Mouse (Mus musculus) neural tube, embryonic 14.5 days (tissue): ENCODE measurements around the gene Abcb6. TPM values are rescaled to one million over a fixed set of nuclear protein-coding genes. Genes with fewer than 3 reads are reported as not detected.

Experiments used
- ATAC-seq: fragments of 200-750 bp; cut with Nextera tagmentation; 2 replicates; pipeline ENCODE4 v1.8.0; 2017; ENCODE audit warnings: low read depth, mild to moderate bottlenecking, moderate TSS enrichment, moderate library complexity
- H3K27ac ChIP-seq: fragments of 300-500 bp; sonication (generic); 2 replicates; pipeline ENCODE4 v1.5.1; 2014; ENCODE audit warnings: low read depth, mild to moderate bottlenecking, control low read depth, low read length, moderate library complexity, mixed read lengths
- H3K27me3 ChIP-seq: fragments of 300-500 bp; sonication (generic); 2 replicates; pipeline ENCODE4 v1.6.1; 2014; ENCODE audit warnings: low read length; ENCODE audit not compliant: control insufficient read depth, insufficient read depth
- H3K36me3 ChIP-seq: fragments of 300-500 bp; sonication (generic); 2 replicates; pipeline ENCODE4 v1.6.1; 2014; ENCODE audit warnings: low read length, mixed read lengths; ENCODE audit not compliant: control insufficient read depth, insufficient read depth
- H3K4me1 ChIP-seq: fragments of 300-500 bp; sonication (generic); 2 replicates; pipeline ENCODE4 v1.6.1; 2014; ENCODE audit warnings: low read length; ENCODE audit not compliant: control insufficient read depth, insufficient read depth
- H3K4me2 ChIP-seq: fragments of 300-500 bp; sonication (generic); 2 replicates; pipeline ENCODE4 v1.6.1; 2014; ENCODE audit warnings: mild to moderate bottlenecking, low read depth, low read length, control low read depth
- H3K4me3 ChIP-seq: fragments of 300-500 bp; sonication (generic); 2 replicates; pipeline ENCODE4 v1.5.1; 2014; ENCODE audit warnings: low read depth, low read length, control low read depth, mixed read lengths
- H3K9ac ChIP-seq: fragments of 300-500 bp; sonication (generic); replicated peaks from 2 replicates; pipeline ENCODE4 v1.6.1; 2014; ENCODE audit warnings: low read depth, mild to moderate bottlenecking, control low read depth, low read length, mixed read lengths
- H3K9me3 ChIP-seq: fragments of 300-500 bp; sonication (generic); 2 replicates; pipeline ENCODE4 v1.6.1; 2016; ENCODE audit warnings: low read length; ENCODE audit not compliant: control insufficient read depth
- WGBS: fragments of 180-500 bp; shearing (Covaris S2); extraction: QIAGEN DNeasy Blood & Tissue Kit; methylation state at CpG from one replicate; pipeline ENCODE4 v1.1.7; 2014; 5-methylcytosine and 5-hydroxymethylcytosine counted together
- polyA plus RNA-seq: library from polyadenylated mRNA; unstranded; fragments of >200 nt; fragmentation: Nextera tagmentation; extraction: Ambion mirVana; gene quantifications from 2 replicates; pipeline ENCODE4 v1.2.1, GENCODE M21; 2014

Abcb6 gene
- polyA plus RNA-seq = 38.3 and 49.1 TPM in 2 replicates

- peak; percentile 95 for ATAC-seq
- Histone ChIP-seq H3K4me1 (peaks cover 15% of the 10 kb centered on the region; the same call in 1 of the 2 replicates), H3K9ac (peak within 1 kb of the TSS; percentile 67), H3K27me3 (no peaks in the 10 kb centered on the region), H3K36me3 (peaks cover 29% of the 10 kb centered on the region), H3K4me2 (peak within 1 kb of the TSS; percentile 100), H3K27ac (peak within 1 kb of the TSS; percentile 52), H3K9me3 (no peaks in the 10 kb centered on the region), H3K4me3 (peak within 1 kb of the TSS; percentile 55)
- WGBS = 0% methylated on average over 31 of the region's 31 CpGs
These were observed at the start of gene Abcb6 for GRCm38 (mm10) chr1:75180105-75180590. TSS of gene Abcb6 (minus strand) at chr1:75180392.

DNA sequence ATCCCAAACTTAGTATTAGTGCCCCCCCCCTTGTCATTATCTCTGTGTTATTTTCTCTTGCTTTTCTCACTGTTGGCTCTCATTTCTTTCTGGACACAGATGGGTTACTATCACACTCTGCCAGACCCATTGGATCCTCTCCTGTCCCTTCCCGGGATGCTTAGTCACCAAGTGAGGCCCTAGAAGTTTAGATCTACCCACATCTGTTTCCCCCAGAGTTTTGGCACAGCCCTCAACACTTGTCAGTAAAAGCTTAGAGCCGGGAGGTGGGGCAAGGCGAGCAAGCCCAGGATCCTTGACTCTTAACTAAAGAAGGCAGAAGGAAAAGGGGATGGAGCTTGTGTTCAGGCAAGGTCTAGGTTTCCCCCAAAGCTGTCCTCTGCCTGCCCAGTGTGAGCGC, 49.0 kb upstream of the Abcb6 start:
- 78% methylated on average over 4 of the region's 4 CpGs for WGBS
- H3K4me2 ChIP-seq = no peak overlapping the region
- ATAC-seq = no peak
- no peaks in the 10 kb centered on the region for H3K4me1 ChIP-seq
- H3K27me3 ChIP-seq = no peaks in the 10 kb centered on the region
- no peaks in the 10 kb centered on the region for H3K36me3 ChIP-seq
- H3K4me3 ChIP-seq = no peak overlapping the region
- H3K9me3 ChIP-seq = no peaks in the 10 kb centered on the region
- H3K27ac ChIP-seq = no peak overlapping the region
- H3K9ac ChIP-seq = no peak overlapping the region

- no peak for ATAC-seq
- Histone ChIP-seq H3K36me3 (no peaks in the 10 kb centered on the region), H3K4me1 (no peaks in the 10 kb centered on the region), H3K27ac (no peak overlapping the region), H3K4me2 (no peak overlapping the region), H3K9ac (no peak overlapping the region), H3K27me3 (0 out of 2 replicates have a peak, but pooled peaks cover 2% of the 10 kb centered on the region), H3K9me3 (no peaks in the 10 kb centered on the region), H3K4me3 (no peak overlapping the region)
- 72% methylated on average over 1 of the region's 1 CpGs for WGBS
These were observed 47.5 kb upstream of the Abcb6 start for GRCm38 (mm10) chr1:75227653-75228052.

- 74% methylated on average over 2 of the region's 2 CpGs for WGBS
- Histone ChIP-seq H3K4me2 (no peak overlapping the region), H3K27ac (no peak overlapping the region), H3K4me3 (no peak overlapping the region), H3K36me3 (no peaks in the 10 kb centered on the region), H3K27me3 (peaks cover 5% of the 10 kb centered on the region), H3K9ac (no peak overlapping the region), H3K9me3 (no peaks in the 10 kb centered on the region), H3K4me1 (no peaks in the 10 kb centered on the region)
- ATAC-seq = no peak
These were observed 45.9 kb upstream of the Abcb6 start for GRCm38 (mm10) chr1:75226138-75226537.

- no peak overlapping the region for H3K27ac ChIP-seq
- ATAC-seq = no peak
- no peak overlapping the region for H3K9ac ChIP-seq
- H3K27me3 ChIP-seq = peaks cover 12% of the 10 kb centered on the region
- H3K4me2 ChIP-seq = no peak overlapping the region
- no peaks in the 10 kb centered on the region for H3K9me3 ChIP-seq
- H3K4me1 ChIP-seq = no peaks in the 10 kb centered on the region
- WGBS = 69% methylated on average over 3 of the region's 3 CpGs
- H3K4me3 ChIP-seq = no peak overlapping the region
- H3K36me3 ChIP-seq = no peaks in the 10 kb centered on the region
These were observed 45.3 kb upstream of the Abcb6 start for GRCm38 (mm10) chr1:75225473-75225872.

GRCm38 (mm10) chr1:75223532-75223931, 43.3 kb upstream of the Abcb6 start:
- ATAC-seq = no peak
- Histone ChIP-seq H3K4me3 (no peak overlapping the region), H3K9ac (no peak overlapping the region), H3K4me1 (peaks cover 5% of the 10 kb centered on the region; the same call in 1 of the 2 replicates), H3K27ac (no peak overlapping the region), H3K9me3 (no peaks in the 10 kb centered on the region), H3K27me3 (peaks cover 23% of the 10 kb centered on the region), H3K36me3 (no peaks in the 10 kb centered on the region), H3K4me2 (no peak overlapping the region)
- WGBS = 74% methylated on average over 6 of the region's 6 CpGs

- peaks cover 10% of the 10 kb centered on the region; the same call in 1 of the 2 replicates for H3K4me1 ChIP-seq
- H3K9me3 ChIP-seq = no peaks in the 10 kb centered on the region
- WGBS = 85% methylated on average over 6 of the region's 6 CpGs
- H3K27ac ChIP-seq = no peak overlapping the region
- peaks cover 27% of the 10 kb centered on the region for H3K27me3 ChIP-seq
- no peaks in the 10 kb centered on the region for H3K36me3 ChIP-seq
- ATAC-seq = no peak
- H3K4me3 ChIP-seq = no peak overlapping the region
- no peak overlapping the region for H3K4me2 ChIP-seq
- H3K9ac ChIP-seq = no peak overlapping the region
These were observed 42.7 kb upstream of the Abcb6 start for GRCm38 (mm10) chr1:75222926-75223325.

GRCm38 (mm10) chr1:75221538-75221937, 41.3 kb upstream of the Abcb6 start:
- H3K27ac ChIP-seq = no peak overlapping the region
- H3K9me3 ChIP-seq = no peaks in the 10 kb centered on the region
- H3K36me3 ChIP-seq = no peaks in the 10 kb centered on the region
- no peak for ATAC-seq
- H3K9ac ChIP-seq = no peak overlapping the region
- 87% methylated on average over 3 of the region's 3 CpGs for WGBS
- H3K4me3 ChIP-seq = no peak overlapping the region
- H3K4me1 ChIP-seq = peaks cover 10% of the 10 kb centered on the region; the same call in 1 of the 2 replicates
- no peak overlapping the region for H3K4me2 ChIP-seq
- H3K27me3 ChIP-seq = peaks cover 35% of the 10 kb centered on the region

DNA sequence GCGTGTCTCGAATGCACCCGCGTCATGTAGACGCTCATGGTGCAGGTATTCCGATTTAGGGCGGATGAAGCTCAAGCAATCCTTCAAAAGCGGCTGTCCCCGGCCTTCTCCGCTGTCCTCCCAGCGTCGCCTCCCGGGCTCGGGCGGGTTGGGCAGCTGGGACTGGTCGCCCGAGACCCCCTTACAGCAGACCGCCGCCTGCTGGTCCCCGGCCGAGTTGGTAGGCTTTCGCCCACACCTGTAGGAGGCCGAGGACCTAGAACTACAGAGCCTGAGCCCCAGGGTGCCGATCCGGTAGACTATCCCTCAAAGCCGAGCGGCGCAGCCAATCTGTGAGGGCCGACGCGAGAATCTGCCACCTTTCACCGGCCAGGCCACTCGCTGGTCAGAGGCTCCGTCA, 39.3 kb upstream of the Abcb6 start, which contains the start of gene Tuba4a:
TSS of gene Tuba4a (minus strand) at position 335 of the 400 bp plus-strand sequence.
- Histone ChIP-seq H3K4me1 (peaks cover 10% of the 10 kb centered on the region; the same call in 1 of the 2 replicates), H3K27me3 (peaks cover 35% of the 10 kb centered on the region), H3K27ac (no peak within 1 kb of the TSS), H3K9ac (peak within 1 kb of the TSS; percentile 51), H3K4me2 (peak within 1 kb of the TSS; percentile 78), H3K4me3 (peak within 1 kb of the TSS; percentile 44), H3K9me3 (no peaks in the 10 kb centered on the region), H3K36me3 (peaks cover 5% of the 10 kb centered on the region; the same call in 1 of the 2 replicates)
- peak; percentile 57 for ATAC-seq
- under 1% methylated on average over 34 of the region's 34 CpGs for WGBS
